Mouse (Mus musculus) olfactory bulb, adult 2 months (tissue): ENCODE results near the gene Morn1.

Experiments
- CTCF ChIP-seq: fragments of 200-500 bp; IDR thresholded peaks from 2 replicates; pipeline ENCODE4 v1.5.1; 2012; ENCODE audit warnings: low read depth, mild to moderate bottlenecking, low read length, moderate library complexity; ENCODE audit not compliant: insufficient read depth
- POLR2A ChIP-seq: fragments of 200-500 bp; IDR thresholded peaks from 2 replicates; pipeline ENCODE4 v1.6.1; 2012; ENCODE audit warnings: mild to moderate bottlenecking, low read depth, low read length, moderate library complexity; ENCODE audit not compliant: insufficient read depth

DNA sequence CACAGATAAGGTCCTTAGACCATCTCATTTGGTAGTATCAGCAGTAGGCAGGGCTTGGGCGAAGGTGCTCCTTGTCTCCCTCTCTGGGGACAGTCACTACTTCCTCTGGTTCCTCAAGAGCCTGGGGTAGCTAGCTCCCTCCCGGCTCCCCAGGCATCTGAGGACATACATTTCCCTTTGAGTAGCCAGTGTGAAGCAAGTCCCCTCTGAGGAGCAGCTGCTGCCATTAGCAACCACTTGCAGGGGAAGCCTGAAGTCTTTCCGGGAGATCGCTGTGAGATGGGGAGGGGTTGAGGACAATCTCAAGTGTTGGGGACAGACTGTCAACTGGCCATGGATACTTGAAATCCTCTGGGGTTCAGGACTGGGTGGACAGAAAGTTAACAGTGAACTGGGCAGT, 65.5 kb downstream of the Morn1 start:
- TF ChIP-seq POLR2A, result no peak
- TF ChIP-seq CTCF, result no peak
